Mouse (Mus musculus) thymus, adult 2 months (tissue): Measurements from ENCODE around the gene Olfr127. TPM values are rescaled to one million over a fixed set of nuclear protein-coding genes. Genes with fewer than 3 reads are reported as not detected.
"Not testable (repeated sequence)": the region's sequence is repeated elsewhere in the genome, so short reads cannot be mapped to it uniquely, and the experiment has no call there.

ENCODE experiments used
- DNase-seq: peaks from one replicate; pipeline ENCODE4 v3.0.0; 2021
- H3K27ac ChIP-seq: fragments of 200-500 bp; 2 replicates; pipeline ENCODE4 v1.5.1; 2012; ENCODE audit warnings: low read length, control low read depth; ENCODE audit not compliant: control insufficient read depth, insufficient read depth
- H3K27me3 ChIP-seq: fragments of 200-500 bp; 2 replicates; pipeline ENCODE4 v1.6.1; 2012; ENCODE audit warnings: mild to moderate bottlenecking, low read length, moderate library complexity, mixed read lengths; ENCODE audit not compliant: control insufficient read depth, insufficient read depth
- H3K36me3 ChIP-seq: fragments of 200-500 bp; 2 replicates; pipeline ENCODE4 v1.6.1; 2012; ENCODE audit warnings: mild to moderate bottlenecking, low read length, moderate library complexity; ENCODE audit not compliant: control insufficient read depth, insufficient read depth
- H3K4me1 ChIP-seq: fragments of 200-500 bp; replicated peaks from 2 replicates; pipeline ENCODE4 v1.6.1; 2012; ENCODE audit warnings: low read length; ENCODE audit not compliant: control insufficient read depth, insufficient read depth
- H3K4me3 ChIP-seq: fragments of 200-500 bp; 2 replicates; pipeline ENCODE4 v1.5.1; 2012; ENCODE audit warnings: mild to moderate bottlenecking, low read length, control low read depth, moderate library complexity; ENCODE audit not compliant: control insufficient read depth, insufficient read depth
- CTCF ChIP-seq: fragments of 200-500 bp; IDR thresholded peaks from 2 replicates; pipeline ENCODE4 v1.5.1; 2012; ENCODE audit warnings: mild to moderate bottlenecking, control low read depth, low read length, moderate library complexity, borderline replicate concordance; ENCODE audit not compliant: control insufficient read depth, poor library complexity, insufficient read depth; ENCODE audit errors: extremely low read depth
- POLR2A ChIP-seq: fragments of 200-500 bp; IDR thresholded peaks from 2 replicates; pipeline ENCODE4 v1.6.1; 2012; ENCODE audit warnings: mild to moderate bottlenecking, low read length, control low read depth, moderate library complexity; ENCODE audit not compliant: control insufficient read depth, poor library complexity, insufficient read depth; ENCODE audit errors: extremely low read depth
- WGBS: fragments of 180-500 bp; shearing (Covaris S2); methylation state at CpG from one replicate; pipeline ENCODE4 v1.1.7; 2018; 5-methylcytosine and 5-hydroxymethylcytosine counted together
- polyA plus RNA-seq: library from polyadenylated mRNA; depleted of rRNA; stranded (reverse); fragments of >200 nt; gene quantifications from 2 replicates; pipeline ENCODE4 v1.2.3, GENCODE M21; 2012; rRNA removed

Olfr127 gene
- 0.09 TPM in 1 of 2 replicates, not detected in the other for polyA plus RNA-seq

DNA sequence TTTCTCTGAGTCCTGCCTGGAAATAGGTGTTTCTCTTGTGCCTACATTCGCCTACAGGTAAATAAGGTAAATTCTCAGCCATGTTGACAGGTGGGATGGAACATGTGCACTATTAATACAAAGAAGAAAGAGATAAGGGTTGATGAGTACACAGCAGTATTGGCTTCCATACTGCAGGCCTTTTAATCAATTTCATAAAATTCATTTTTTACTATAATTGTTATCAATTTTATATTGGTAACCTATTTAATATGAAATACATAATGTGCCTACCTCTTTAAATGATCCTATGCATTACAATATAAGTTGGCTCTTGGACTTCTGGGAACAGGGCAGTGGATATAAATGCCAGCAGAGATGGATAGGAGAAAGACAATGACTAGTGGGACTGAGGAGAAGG lies at the start of gene Olfr127:
Gene Olfr127, plus strand, starts transcription at position 301 of the 400 bp plus-strand sequence.
- WGBS = 75% methylated on average over 1 of the region's 1 CpGs
- Histone ChIP-seq H3K36me3 (no peaks in the 10 kb centered on the region), H3K4me3 (no peak within 1 kb of the TSS), H3K4me1 (no peaks in the 10 kb centered on the region), H3K27me3 (no peaks in the 10 kb centered on the region), H3K27ac (no peak within 1 kb of the TSS)
- TF ChIP-seq CTCF (no peak), POLR2A (no peak)
- DNase-seq = no peak

DNA sequence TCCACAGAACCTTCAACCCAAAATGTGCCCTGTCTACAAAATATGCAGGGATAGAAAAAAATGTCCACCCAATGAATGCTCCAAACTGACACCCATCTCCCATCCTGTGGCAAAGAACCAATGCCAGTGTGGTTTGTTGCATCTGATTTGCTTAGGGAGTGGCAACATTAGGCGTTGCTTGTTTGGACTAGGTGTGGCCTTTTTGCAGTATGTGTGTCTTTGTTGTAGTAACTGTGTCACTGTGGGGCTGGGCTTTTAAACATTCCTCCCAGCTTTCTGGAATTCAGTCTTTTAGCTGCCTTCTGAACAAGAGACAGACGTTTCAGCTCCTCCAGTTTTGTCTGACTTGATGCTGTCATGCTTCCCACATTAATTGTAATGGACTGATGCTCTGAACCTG lies 36.3 kb upstream of the Olfr127 start:
- H3K4me3 ChIP-seq = no peak overlapping the region
- TF ChIP-seq CTCF (no peak), POLR2A (no peak)
- H3K36me3 ChIP-seq = no peaks in the 10 kb centered on the region
- no peaks in the 10 kb centered on the region for H3K4me1 ChIP-seq
- 58% methylated on average over 2 of the region's 2 CpGs for WGBS
- H3K27ac ChIP-seq = no peak overlapping the region
- no peaks in the 10 kb centered on the region for H3K27me3 ChIP-seq
- no peak for DNase-seq

DNA sequence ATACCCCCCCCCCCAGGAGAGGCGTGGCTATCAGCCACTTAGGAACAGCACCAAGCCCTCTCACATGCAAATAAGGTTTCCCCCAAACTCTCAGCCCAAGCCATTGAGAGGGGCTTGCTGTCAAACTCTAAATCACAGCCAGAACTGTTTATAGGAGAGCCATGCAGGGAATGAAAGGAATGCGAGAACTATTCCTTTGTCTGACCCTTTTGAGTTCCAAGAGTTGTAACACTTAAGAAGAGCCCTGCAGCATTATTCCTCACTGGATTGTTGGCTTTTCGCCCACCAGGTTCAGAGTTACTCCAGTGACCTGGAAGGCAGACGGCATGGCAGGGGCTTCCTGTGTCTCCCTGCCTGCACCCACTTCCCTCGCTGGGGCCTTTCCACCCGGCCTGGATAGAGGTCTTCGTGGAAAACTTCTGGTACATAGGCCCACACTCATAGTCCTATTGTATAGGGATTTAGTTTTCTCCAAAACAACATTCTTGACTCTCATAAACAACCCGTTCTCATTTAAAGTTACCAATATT lies 30.5 kb upstream of the Olfr127 start:
- no peaks in the 10 kb centered on the region for H3K36me3 ChIP-seq
- no peaks in the 10 kb centered on the region for H3K27me3 ChIP-seq
- H3K27ac ChIP-seq = no peak overlapping the region
- TF ChIP-seq CTCF (no peak), POLR2A (no peak)
- DNase-seq = no peak
- H3K4me1 ChIP-seq = no peaks in the 10 kb centered on the region
- no peak overlapping the region for H3K4me3 ChIP-seq
- WGBS = 32% methylated on average over 8 of the region's 8 CpGs

DNA sequence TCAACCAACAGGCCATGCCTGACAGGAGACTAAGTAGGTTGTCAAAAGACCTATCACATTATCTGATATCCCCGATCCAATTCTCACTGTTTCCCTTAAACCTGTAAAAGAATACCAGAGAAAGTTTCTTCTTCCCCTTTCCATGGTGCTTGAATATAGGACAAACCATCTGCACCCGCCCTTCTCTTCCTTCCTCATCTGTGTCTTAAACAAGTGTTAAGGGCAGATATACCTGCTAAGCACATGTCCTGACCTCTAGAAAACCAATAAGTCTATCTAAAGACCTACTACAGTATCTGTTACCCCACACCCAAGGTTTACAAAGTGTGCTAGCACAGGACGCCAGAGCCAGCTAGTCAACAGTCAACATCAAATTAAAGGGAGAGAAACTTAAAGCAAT lies 26.4 kb upstream of the Olfr127 start:
- no peak for DNase-seq
- Histone ChIP-seq H3K27me3 (no peaks in the 10 kb centered on the region), H3K4me1 (no peaks in the 10 kb centered on the region), H3K4me3 (no peak overlapping the region), H3K27ac (no peak overlapping the region), H3K36me3 (no peaks in the 10 kb centered on the region)
- 81% methylated on average over 3 of the region's 3 CpGs for WGBS
- no peak for TF ChIP-seq POLR2A
- TF ChIP-seq CTCF = no peak

DNA sequence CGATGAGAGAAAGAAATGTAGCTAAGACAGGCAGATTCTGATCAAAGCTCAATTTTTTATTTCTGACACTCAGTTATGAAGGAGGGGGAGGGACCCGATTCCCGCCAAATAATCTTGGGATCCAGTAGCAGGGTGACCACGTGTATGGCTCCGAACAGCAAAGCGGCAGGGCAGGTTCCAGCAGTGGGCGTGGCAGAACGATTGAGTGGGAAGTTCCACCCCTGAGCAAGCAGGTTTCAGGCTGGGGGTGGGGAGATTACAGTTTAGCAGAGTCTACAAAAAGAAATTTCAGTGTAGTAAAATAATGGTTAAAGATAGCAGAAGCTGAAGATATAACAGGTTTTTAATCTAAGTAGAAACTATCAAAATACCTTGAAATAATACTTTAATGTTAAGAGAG lies 6.6 kb downstream of the Olfr127 start:
- 79% methylated on average over 8 of the region's 8 CpGs for WGBS
- H3K36me3 ChIP-seq, DNase-seq, H3K4me1 ChIP-seq, H3K27me3 ChIP-seq, H3K4me3 ChIP-seq, H3K27ac ChIP-seq: not testable (repeated sequence)

DNA sequence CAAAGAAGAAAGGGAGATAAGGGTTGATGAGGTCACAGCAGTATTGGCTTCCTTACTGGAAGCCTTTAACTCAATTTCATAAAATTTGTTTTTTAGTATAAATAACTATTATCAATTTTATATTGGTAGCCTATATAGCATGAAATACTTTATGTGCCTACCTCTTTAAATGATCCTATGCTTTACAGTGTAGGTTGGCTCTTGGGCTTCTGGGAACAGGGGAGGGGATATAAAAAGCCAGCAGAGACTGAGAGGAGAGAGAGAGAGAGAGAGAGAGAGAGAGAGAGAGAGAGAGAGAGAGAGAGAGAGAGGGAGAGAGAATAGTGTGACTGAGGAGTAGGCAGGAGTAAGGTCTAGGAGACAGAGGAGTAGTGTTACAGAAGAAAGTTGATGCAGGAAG lies 20.0 kb downstream of the Olfr127 start, which contains the start of gene Olfr128:
Gene Olfr128, plus strand, starts transcription at position 301 of the 400 bp plus-strand sequence.
- no peak for DNase-seq
- Histone ChIP-seq H3K27ac (no peak within 1 kb of the TSS), H3K4me1 (no peaks in the 10 kb centered on the region), H3K27me3 (no peaks in the 10 kb centered on the region), H3K4me3 (no peak within 1 kb of the TSS), H3K36me3 (no peaks in the 10 kb centered on the region)
- TF ChIP-seq POLR2A (no peak), CTCF (no peak)

DNA sequence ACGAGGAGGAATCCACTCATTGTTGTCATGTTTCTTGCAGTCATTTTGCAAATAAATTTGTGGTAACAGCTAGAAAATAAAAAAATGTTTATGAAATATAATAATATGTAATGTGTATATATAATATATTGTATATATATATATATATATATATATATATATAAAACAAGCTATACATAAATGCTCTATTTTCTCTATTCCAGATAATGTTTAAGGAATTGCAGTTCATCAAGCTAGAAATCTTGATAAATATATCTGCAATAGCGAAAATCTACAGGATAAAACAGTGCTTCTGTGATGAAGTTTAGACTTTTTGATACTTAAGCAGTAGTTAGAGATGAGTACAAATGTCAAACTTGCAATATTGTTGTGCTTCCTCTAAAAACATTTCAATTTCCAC lies 52.7 kb downstream of the Olfr127 start, which contains the start of gene Olfr761:
Gene Olfr761, minus strand, starts transcription at position 101 of the 400 bp plus-strand sequence.
- DNase-seq = no peak
- 71% methylated on average over 2 of the region's 2 CpGs for WGBS
- no peaks in the 10 kb centered on the region for H3K4me1 ChIP-seq
- H3K27ac ChIP-seq = no peak within 1 kb of the TSS
- no peaks in the 10 kb centered on the region for H3K27me3 ChIP-seq
- no peak within 1 kb of the TSS for H3K4me3 ChIP-seq
- H3K36me3 ChIP-seq = no peaks in the 10 kb centered on the region
- TF ChIP-seq POLR2A (no peak), CTCF (no peak)

Other genes starting within 250 kb of the Olfr127 start
- not detected in 2 replicates for gene Olfr117, start 236.7 kb upstream of the Olfr127 start, polyA plus RNA-seq
- gene Olfr118, start 233.4 kb upstream of the Olfr127 start, polyA plus RNA-seq = not detected in 2 replicates
- not detected in 2 replicates for gene Olfr119, start 203.9 kb upstream of the Olfr127 start, polyA plus RNA-seq
- not detected in 2 replicates for gene Olfr120, start 178.6 kb upstream of the Olfr127 start, polyA plus RNA-seq
- gene Olfr121, start 151.6 kb upstream of the Olfr127 start, polyA plus RNA-seq = not detected in 2 replicates
- not detected in 2 replicates for gene Olfr122, start 131.8 kb upstream of the Olfr127 start, polyA plus RNA-seq
- gene Olfr123, start 106.9 kb upstream of the Olfr127 start, polyA plus RNA-seq = not detected in 2 replicates
- gene Olfr124, start 100.5 kb upstream of the Olfr127 start, polyA plus RNA-seq = not detected in 2 replicates
- not detected in 2 replicates for gene Olfr125, start 67.5 kb upstream of the Olfr127 start, polyA plus RNA-seq
- not detected in 2 replicates for gene Olfr126, start 53.0 kb upstream of the Olfr127 start, polyA plus RNA-seq
- not detected in 2 replicates for gene Olfr128, start 20.1 kb downstream of the Olfr127 start, polyA plus RNA-seq
- gene Olfr761, start 52.6 kb downstream of the Olfr127 start, polyA plus RNA-seq = not detected in 2 replicates
- gene Olfr129, start 159.6 kb downstream of the Olfr127 start, polyA plus RNA-seq = 0.03 TPM in 1 of 2 replicates, not detected in the other
- not detected in 2 replicates for gene Olfr130, start 163.5 kb downstream of the Olfr127 start, polyA plus RNA-seq
- not detected in 2 replicates for gene Olfr131, start 188.3 kb downstream of the Olfr127 start, polyA plus RNA-seq
- not detected in 2 replicates for gene Olfr132, start 234.1 kb downstream of the Olfr127 start, polyA plus RNA-seq
- not detected in 2 replicates for gene Olfr133, start 244.8 kb downstream of the Olfr127 start, polyA plus RNA-seq